Mouse (Mus musculus): ENCODE results near the gene Tll2.
A peak's percentile ranks its signal among the peaks of the same experiment; 100 is the strongest.

DNA sequence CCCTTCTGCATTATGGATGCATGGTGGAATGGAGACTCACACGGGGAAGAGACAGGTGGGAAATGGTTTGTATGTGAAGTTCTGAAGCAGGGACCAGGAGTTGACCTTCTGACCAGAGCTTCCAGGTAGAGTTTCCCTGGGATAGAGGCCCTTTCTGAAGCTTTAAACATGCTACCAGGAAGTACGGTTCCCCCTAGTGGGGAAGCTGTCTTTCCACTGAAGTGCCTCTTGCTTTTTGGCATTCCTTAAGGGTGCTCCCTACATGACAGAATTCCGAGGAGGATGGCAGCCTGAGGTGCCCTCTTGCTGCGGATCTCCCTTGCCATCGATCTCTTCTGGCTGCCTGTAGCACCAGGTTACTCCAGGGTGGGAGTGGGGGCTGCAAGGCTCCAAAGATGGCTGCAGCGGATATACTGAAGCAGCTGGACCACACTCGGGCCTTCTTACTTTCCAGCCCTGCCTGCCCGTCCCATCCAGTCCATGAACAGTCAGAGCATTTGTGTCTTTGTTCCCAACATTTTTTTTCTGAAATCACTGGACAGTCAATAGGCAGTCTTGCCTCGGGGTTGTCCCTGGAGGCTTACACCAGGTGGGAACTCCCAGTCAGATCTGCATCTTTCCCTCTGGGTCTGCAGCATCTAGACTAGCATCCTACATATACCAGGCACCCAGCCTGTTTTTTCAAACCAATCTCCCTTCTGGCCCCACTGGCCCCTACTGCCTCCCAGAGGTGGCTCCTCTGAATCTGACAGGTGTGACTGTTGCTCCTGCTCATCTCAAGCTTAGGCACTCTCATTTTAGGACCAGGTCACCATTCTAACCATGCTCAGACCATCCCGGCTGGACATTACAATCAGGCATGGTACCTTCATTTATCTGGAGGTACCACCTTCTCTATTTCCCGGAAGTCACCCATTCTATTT lies 2.2 kb downstream of the Tll2 start:
- TF ChIP-seq EP300 (IDR thresholded peaks at IDR 0.05) = no peak
- TF ChIP-seq CTCF (IDR thresholded peaks at IDR 0.05) = peak; percentile 56

Measured in lung, postnatal 0 days (tissue).